Mouse (Mus musculus): ENCODE data around the gene Pla2g6. TPM values are rescaled to one million over a fixed set of nuclear protein-coding genes. Genes with fewer than 3 reads are reported as not detected.

The Pla2g6 gene
- polyA plus RNA-seq (2012; rRNA removed): 75.7 and 84.5 TPM in 2 replicates

DNA sequence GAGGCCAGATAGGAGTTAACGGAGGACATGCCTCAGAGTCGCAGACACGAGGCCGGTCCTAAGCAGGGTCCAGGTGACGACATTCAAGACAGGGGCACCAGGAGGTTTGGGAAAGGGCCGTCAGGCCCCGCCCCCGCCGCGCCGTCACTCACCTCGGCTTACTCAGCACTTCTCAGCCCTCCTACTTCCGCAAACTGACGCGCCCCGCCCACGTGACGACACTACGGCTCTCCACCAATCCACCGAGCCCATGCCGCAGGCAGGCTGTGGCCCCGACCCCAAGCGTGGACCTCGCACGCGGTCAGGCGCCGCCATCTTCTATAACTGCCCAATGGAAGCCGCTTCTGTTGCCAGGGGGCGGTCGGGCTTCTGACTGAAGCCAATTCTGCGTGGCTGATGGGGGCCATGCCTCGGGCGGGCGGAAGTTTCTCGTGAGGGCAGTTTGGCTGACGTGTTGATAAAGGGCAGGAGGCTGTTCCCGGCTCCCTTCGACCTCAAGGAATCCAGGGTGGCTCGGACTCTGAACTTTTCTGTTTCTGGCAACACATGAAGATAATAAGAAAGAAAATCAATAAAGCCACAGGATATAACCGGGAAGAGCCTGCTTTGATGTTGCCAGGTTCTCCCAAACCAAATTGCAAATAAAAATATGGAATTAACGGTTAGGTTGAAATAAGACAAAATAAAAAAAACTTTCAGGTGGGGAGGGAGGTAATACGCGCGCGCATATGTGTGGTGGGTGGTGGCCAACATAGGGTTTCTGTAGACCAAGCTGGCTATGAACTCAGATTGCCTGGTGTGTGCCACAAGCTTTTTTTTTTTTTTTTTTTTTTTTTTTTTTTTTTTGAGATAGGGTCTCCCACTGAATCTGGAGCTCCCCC, at the start of gene Pla2g6:
Gene Pla2g6 (minus strand): TSS at position 333 of the 881 bp plus-strand sequence.

DNA sequence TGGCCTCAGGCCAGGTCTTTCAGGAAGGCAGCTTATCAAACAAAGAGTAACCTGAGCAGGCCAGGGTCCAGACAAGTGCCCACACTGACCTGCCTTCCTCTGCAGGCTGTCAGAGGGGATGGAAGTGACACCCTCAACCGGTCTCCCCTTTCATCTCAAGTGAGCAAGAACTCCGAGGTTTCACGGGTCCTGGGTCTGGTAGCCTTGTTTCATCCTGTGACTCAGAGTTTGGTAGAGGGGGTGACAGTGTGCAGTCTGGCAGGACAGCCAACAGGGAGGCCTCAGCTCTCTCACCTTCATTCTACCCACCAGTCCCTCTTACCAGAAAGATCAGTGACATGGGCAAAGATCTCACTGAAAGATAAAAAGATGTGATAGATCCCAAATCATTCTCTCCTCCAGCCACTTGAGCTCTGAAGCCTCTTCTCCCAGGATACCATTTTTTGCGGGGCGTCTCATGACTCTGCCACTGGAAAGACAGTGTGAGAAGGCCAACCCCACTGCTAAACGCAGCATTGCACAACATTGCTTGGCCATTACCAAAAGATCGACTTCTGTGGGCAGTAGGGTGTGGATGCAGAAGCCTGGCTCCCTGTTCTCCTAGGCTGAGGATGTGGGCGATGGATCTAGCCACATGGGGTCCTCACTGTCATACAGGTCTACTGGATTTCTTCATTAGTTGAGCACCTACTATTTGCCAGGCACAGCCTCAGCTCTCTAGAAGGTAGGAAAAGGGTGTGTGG, 18.0 kb upstream of the Pla2g6 start, which contains the start of gene Maff:
Gene Maff (plus strand): TSS at position 571 of the 743 bp plus-strand sequence.

DNA sequence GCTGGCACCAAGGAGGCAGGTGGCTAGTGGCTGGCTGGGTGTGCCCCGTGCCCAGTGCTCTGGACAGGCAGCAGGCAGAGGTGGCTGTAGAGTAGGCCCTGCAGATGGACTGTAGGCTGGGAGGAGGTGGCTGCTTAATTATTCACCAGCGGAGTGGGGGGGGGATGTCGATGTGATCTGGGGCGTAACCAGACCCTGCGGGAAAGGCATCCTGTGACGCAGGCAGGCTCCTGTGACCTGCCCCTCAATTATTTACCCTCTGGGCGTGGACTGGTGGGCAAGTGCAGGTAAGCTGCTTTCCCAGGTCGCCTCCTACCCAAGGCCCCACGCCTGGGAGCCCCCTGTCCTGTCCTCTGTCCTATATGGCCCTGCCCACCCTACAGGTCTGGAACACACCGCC, 42.8 kb downstream of the Pla2g6 start, which contains the start of gene Baiap2l2:
Gene Baiap2l2 (minus strand): TSS at position 139 of the 400 bp plus-strand sequence.

DNA sequence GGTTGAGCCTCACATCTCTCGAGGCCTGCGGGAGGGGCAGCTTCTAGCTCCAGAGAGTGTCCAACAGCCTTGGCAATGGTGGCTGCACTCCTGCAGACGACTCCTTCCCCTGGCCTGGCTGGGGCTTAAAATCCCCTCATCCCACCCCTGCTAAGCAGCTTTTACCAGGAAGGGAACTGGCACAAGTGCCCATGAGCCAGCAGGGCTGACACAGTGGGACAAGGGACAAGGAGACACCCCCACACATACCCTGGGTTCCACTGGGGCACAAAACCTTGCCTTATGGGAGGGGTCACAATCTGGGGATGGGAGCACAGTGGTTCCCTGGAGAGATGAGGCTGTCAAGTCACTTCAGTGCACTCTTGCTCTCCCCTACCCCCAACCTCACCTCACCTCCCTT, 73.5 kb downstream of the Pla2g6 start, which contains the start of gene Slc16a8:
Gene Slc16a8 (minus strand): TSS at position 101 of the 400 bp plus-strand sequence.

Other genes starting within 250 kb of the Pla2g6 start
- 27.8 and 34.1 TPM in 2 replicates for gene Micall1, start 219.5 kb downstream of the Pla2g6 start, polyA plus RNA-seq (2012; rRNA removed)
- 200 and 225 TPM in 2 replicates for gene Polr2f, start 187.4 kb downstream of the Pla2g6 start, polyA plus RNA-seq (2012; rRNA removed)
- gene 1700088E04Rik, start 187.1 kb downstream of the Pla2g6 start, polyA plus RNA-seq (2012; rRNA removed): 15.0 and 16.4 TPM in 2 replicates
- 15.4 and 21.4 TPM in 2 replicates for gene Sox10, start 163.2 kb downstream of the Pla2g6 start, polyA plus RNA-seq (2012; rRNA removed)
- gene Pick1, start 99.2 kb downstream of the Pla2g6 start, polyA plus RNA-seq (2012; rRNA removed): 112 and 114 TPM in 2 replicates
- 1.9 and 2.0 TPM in 2 replicates for gene Gm49486, start 99.0 kb downstream of the Pla2g6 start, polyA plus RNA-seq (2012; rRNA removed)
- 0.23 and 0.49 TPM in 2 replicates for gene Slc16a8, start 73.6 kb downstream of the Pla2g6 start, polyA plus RNA-seq (2012; rRNA removed)
- 4.0 and 5.5 TPM in 2 replicates for gene Baiap2l2, start 42.9 kb downstream of the Pla2g6 start, polyA plus RNA-seq (2012; rRNA removed)
- 3.0 and 3.8 TPM in 2 replicates for gene Maff, start 18.2 kb upstream of the Pla2g6 start, polyA plus RNA-seq (2012; rRNA removed)
- gene Tmem184b, start 75.2 kb upstream of the Pla2g6 start, polyA plus RNA-seq (2012; rRNA removed): 41.0 and 46.1 TPM in 2 replicates
- 296 and 357 TPM in 2 replicates for gene Csnk1e, start 127.2 kb upstream of the Pla2g6 start, polyA plus RNA-seq (2012; rRNA removed)
- gene Kcnj4, start 176.9 kb upstream of the Pla2g6 start, polyA plus RNA-seq (2012; rRNA removed): 4.9 and 7.1 TPM in 2 replicates
- gene Kdelr3, start 188.0 kb upstream of the Pla2g6 start, polyA plus RNA-seq (2012; rRNA removed): 4.6 and 9.2 TPM in 2 replicates
- 696 and 697 TPM in 2 replicates for gene Ddx17, start 218.4 kb upstream of the Pla2g6 start, polyA plus RNA-seq (2012; rRNA removed)

Measured in central nervous system, embryonic 18 days (tissue).